Mouse (Mus musculus) spleen, adult 2 months (tissue): ENCODE measurements around the gene Fcnb. TPM values are rescaled to one million over a fixed set of nuclear protein-coding genes. Genes with fewer than 3 reads are reported as not detected.

ENCODE experiments used
- DNase-seq, 2 experiments: peaks; one replicate each; pipeline versions ENCODE4 v3.0.0 to v3.0.0-alpha.2; 2012 to 2021; ENCODE audit warnings: low spot score in 2 of 2, low read depth in 1 of 2
- H3K27ac ChIP-seq: fragments of 200-500 bp; 2 replicates; pipeline ENCODE4 v1.5.1; 2012; ENCODE audit warnings: low read length, inconsistent platforms; ENCODE audit not compliant: insufficient read depth
- H3K27me3 ChIP-seq: fragments of 200-500 bp; 2 replicates; pipeline ENCODE4 v1.6.1; 2012; ENCODE audit warnings: mild to moderate bottlenecking, moderate library complexity, low read length, inconsistent platforms; ENCODE audit not compliant: control insufficient read depth, insufficient read depth
- H3K36me3 ChIP-seq: fragments of 200-500 bp; 2 replicates; pipeline ENCODE4 v1.6.1; 2012; ENCODE audit warnings: mild to moderate bottlenecking, low read length, inconsistent platforms; ENCODE audit not compliant: control insufficient read depth, insufficient read depth
- H3K4me1 ChIP-seq: fragments of 200-500 bp; 2 replicates; pipeline ENCODE4 v1.6.1; 2011; ENCODE audit warnings: inconsistent platforms; ENCODE audit not compliant: control insufficient read depth, insufficient read depth, insufficient read length
- H3K4me3 ChIP-seq: fragments of 200-500 bp; 2 replicates; pipeline ENCODE4 v1.5.1; 2011; ENCODE audit warnings: mild to moderate bottlenecking, inconsistent platforms; ENCODE audit not compliant: insufficient read depth, insufficient read length; ENCODE audit errors: extremely low read depth
- CTCF ChIP-seq: fragments of 200-500 bp; IDR thresholded peaks from 2 replicates; pipeline ENCODE4 v1.5.1; 2011; ENCODE audit warnings: mild to moderate bottlenecking, inconsistent platforms; ENCODE audit not compliant: insufficient read depth, insufficient read length, insufficient replicate concordance; ENCODE audit errors: extremely low read depth
- POLR2A ChIP-seq: fragments of 200-500 bp; IDR thresholded peaks from 2 replicates; pipeline ENCODE4 v1.6.1; 2011; ENCODE audit warnings: low read depth, low read length, inconsistent platforms
- WGBS: fragments of 180-500 bp; shearing (Covaris S2); methylation state at CpG from one replicate; pipeline ENCODE4 v1.1.7; 2018; 5-methylcytosine and 5-hydroxymethylcytosine counted together
- polyA plus RNA-seq: library from polyadenylated mRNA; depleted of rRNA; stranded (reverse); fragments of >200 nt; gene quantifications from 2 replicates; pipeline ENCODE4 v1.2.3, GENCODE M21; 2012

The Fcnb gene
- polyA plus RNA-seq, 1 experiment, result 2.8 TPM

DNA sequence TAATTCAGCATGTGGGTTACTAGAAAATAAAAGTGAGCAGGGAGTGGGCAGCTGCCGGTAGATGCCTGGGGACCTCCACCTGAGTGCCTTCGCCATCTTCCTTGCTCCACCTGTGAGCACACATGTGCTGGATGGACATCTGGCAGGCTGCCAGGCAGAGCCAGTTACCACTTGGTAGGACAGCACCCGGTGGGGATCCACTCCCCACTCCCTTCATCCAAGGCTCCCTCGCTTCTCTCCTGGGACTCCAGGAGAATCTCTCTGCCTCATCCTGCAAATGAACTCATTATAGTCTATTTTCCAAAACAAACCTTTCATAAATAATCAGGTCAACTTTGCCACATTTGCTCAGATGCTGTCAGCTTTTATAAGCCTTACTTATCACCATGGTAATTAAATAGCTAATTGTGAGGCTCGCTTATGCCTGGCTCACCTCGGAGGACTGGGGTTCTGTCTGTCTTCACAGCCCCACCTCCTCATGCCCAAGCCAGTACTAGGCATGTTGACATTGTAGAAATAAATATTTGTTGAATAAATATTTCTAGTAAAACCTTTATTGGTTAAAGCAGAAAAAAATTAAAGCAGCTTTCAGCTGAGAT is 33.9 kb upstream of the Fcnb start:
- WGBS, result 79% methylated on average over 6 of the region's 6 CpGs
- Histone ChIP-seq H3K27ac (no peak overlapping the region), H3K36me3 (no peaks in the 10 kb centered on the region), H3K4me3 (no peak overlapping the region), H3K4me1 (no peaks in the 10 kb centered on the region), H3K27me3 (no peaks in the 10 kb centered on the region)
- DNase-seq, result no peak
- TF ChIP-seq CTCF, result no peak
- no peak for TF ChIP-seq POLR2A

DNA sequence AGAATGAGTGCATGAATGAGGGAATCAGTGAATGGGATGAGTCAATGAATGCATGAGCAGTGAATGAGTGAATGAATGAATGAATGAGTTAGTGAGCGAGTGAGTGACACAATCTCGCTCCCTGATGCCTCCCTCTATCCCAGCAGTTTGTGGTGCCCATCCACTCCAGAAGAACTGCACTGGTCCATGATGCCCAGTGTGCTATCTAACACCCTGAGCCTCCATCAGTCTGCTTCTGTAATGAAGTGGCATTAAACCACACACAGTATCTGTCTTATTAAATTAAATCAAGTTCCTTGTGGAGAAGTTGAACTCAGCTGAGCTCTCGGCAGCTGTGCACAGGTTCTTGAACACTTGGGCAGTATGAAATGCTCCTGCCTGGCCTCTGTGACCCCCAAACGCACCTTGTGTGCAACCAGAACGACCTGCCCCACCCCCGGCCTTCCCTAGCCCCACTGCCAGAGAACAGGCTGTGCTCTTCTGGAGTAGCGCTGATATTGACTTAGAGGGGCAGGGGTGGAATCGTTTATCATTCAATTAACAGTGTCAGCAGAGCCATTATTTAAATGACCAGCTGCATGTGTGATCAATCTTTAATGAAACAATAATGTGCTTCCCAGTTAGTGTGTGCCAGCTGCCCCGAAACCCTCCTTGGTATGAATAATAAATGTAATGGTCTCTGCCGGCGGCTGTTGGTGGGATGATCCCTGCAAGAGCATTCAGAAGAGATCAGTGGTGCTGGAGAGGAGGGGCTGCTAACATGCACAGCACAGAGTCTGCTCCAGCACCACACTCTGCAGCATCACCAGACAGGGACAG is 33.0 kb upstream of the Fcnb start:
- TF ChIP-seq POLR2A (no peak), CTCF (no peak)
- H3K4me1 ChIP-seq, result no peaks in the 10 kb centered on the region
- no peak overlapping the region for H3K4me3 ChIP-seq

DNA sequence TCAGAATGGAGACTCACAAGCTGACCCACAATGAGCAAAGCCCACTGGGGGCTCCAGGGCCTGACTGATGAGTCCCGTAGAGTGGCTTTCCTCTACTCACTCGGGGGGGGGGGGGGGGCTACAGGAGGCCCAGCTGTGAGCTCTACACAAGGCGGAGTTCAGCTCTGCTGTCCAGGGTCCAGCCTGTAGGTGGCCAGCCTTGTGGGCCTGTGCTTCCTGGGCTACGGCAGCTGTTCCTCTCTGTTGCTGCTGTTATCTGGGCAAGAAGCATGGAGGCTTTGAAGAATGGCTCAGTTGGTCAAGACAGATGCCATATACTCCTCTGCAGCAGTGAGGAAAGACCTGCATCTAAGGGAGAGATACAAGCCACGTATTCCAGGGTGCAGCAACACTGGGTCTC is 24.1 kb upstream of the Fcnb start:
- H3K27me3 ChIP-seq, result no peaks in the 10 kb centered on the region
- H3K4me1 ChIP-seq, result no peaks in the 10 kb centered on the region
- DNase-seq, result no peak
- WGBS, result 73% methylated on average over 5 of the region's 5 CpGs
- no peak for TF ChIP-seq CTCF
- no peak for TF ChIP-seq POLR2A
- no peak overlapping the region for H3K27ac ChIP-seq
- no peaks in the 10 kb centered on the region for H3K36me3 ChIP-seq
- no peak overlapping the region for H3K4me3 ChIP-seq

More for the DNA sequence above, 33.0 kb upstream of the Fcnb start:
- H3K27me3 ChIP-seq, result no peaks in the 10 kb centered on the region
- H3K27ac ChIP-seq, result no peak overlapping the region
- WGBS, result 64% methylated on average over 11 of the region's 11 CpGs
- H3K36me3 ChIP-seq, result no peaks in the 10 kb centered on the region
- DNase-seq, result no peak

DNA sequence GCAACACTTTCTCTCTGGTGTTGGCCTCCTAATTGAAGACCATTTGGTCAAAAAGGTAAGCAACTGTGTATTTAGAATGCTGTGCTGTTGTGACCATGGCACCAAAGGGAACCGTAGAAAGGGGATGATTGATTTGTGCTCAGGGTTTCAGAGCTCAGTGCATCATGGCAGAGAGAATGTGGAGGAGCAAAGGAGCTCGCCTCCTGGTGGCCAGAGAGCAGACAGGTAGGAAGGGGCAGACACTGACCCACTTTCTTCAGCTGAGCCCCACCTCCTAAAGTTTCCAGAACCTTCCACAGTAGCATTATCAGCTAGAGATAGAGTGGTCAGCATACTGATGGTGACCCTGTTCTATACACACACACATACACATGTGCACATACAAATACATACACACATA is 21.3 kb upstream of the Fcnb start:
- no peaks in the 10 kb centered on the region for H3K36me3 ChIP-seq
- no peaks in the 10 kb centered on the region for H3K4me1 ChIP-seq
- WGBS, result 69% methylated on average over 2 of the region's 2 CpGs
- no peak overlapping the region for H3K4me3 ChIP-seq
- no peak overlapping the region for H3K27ac ChIP-seq
- no peak for TF ChIP-seq CTCF
- no peak for TF ChIP-seq POLR2A
- no peak for DNase-seq
- H3K27me3 ChIP-seq, result no peaks in the 10 kb centered on the region

DNA sequence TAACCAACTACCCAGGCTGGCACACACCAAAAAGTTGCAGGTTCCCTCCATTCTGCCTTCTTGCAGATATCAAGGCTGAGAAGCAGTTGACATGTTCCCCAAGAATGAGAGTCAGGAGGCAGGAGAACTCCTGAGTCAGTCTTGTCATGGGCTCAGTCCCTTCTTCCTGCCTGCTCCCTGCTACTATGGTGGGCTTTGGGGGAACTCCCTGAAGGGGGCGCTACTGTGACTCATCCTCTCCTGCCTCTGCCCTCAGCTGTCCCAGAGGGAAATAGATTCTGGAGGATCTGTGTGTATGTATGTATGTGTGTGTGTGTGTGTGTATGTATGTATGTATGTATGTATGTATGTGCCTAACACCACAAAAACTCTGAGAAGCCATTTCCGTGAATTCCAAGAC is 19.0 kb upstream of the Fcnb start:
- Histone ChIP-seq H3K27ac (no peak overlapping the region), H3K27me3 (no peaks in the 10 kb centered on the region), H3K36me3 (no peaks in the 10 kb centered on the region), H3K4me3 (no peak overlapping the region), H3K4me1 (no peaks in the 10 kb centered on the region)
- WGBS, result 72% methylated on average over 2 of the region's 2 CpGs
- TF ChIP-seq POLR2A, result no peak
- TF ChIP-seq CTCF, result no peak
- DNase-seq, result no peak

DNA sequence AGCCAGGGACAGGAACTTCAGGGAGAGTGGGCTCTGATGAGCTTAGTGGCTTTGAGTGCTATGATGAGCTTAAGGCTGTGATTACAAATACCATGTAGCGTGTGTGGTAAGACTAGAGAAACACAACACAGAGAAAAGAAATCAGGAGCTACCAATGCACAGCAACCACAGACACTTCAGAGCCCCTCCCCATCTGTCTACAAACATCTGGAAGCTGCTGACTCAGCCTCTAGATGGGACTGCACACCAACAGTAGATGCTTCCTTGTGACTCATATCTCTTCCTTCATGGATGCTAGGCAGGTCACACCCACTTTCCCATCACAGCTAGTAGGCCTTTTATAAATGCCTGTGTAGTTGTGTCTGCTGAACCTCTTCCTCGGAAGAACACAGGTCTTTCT is 17.2 kb upstream of the Fcnb start:
- Histone ChIP-seq H3K4me3 (no peak overlapping the region), H3K27ac (no peak overlapping the region), H3K4me1 (no peaks in the 10 kb centered on the region), H3K36me3 (no peaks in the 10 kb centered on the region), H3K27me3 (no peaks in the 10 kb centered on the region)
- DNase-seq, result no peak
- TF ChIP-seq CTCF, result no peak
- TF ChIP-seq POLR2A, result no peak
- 91% methylated on average over 2 of the region's 2 CpGs for WGBS

DNA sequence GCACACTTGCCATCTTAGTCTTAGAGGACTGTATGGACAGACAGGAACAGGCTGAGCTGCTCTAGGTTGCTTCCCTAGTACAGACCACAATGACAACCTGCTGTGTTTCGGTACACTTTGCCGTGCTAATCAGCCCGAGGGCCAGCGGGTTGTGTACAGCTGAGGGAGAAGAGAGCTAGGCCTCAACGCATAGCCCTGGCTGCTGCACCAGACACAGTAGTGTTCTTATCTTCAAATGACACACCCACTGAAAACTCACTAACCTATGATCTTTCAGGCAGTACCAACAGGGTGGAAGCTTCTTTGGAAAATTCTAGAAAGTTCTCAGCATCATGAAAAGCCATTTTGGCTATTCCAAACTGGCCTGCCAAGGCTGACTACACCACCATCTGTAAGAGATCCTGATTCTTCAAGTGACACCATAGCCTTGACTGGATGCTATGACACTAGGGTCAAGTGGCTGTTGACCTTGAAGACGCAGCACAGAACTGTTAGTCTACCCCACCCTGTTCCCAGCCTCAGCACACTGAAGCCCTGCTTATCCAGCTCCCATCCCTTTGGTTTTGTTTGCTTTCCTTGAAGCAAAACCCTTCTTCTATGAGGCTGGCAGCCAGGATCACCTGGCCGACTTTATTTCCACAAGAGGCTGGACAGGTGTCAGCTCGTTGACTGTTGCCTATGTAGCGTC is 16.3 kb upstream of the Fcnb start:
- H3K36me3 ChIP-seq, result no peaks in the 10 kb centered on the region
- TF ChIP-seq CTCF, result no peak
- no peak for TF ChIP-seq POLR2A
- H3K27ac ChIP-seq, result no peak overlapping the region
- no peaks in the 10 kb centered on the region for H3K27me3 ChIP-seq
- H3K4me1 ChIP-seq, result no peaks in the 10 kb centered on the region
- WGBS, result 88% methylated on average over 9 of the region's 9 CpGs
- no peak for DNase-seq
- H3K4me3 ChIP-seq, result no peak overlapping the region
